Mouse (Mus musculus) midbrain, embryonic 14.5 days (tissue): Measurements from ENCODE around the gene Gm14322. TPM values are rescaled to one million over a fixed set of nuclear protein-coding genes. Genes with fewer than 3 reads are reported as not detected.
A peak's percentile ranks its signal among the peaks of the same experiment; 100 is the strongest.
"Not testable (repeated sequence)": the region's sequence is repeated elsewhere in the genome, so short reads cannot be mapped to it uniquely, and the experiment has no call there.

ENCODE experiments used
- ATAC-seq: fragments of 200-750 bp; cut with Nextera tagmentation; 2 replicates; pipeline ENCODE4 v1.8.0; 2017; ENCODE audit warnings: moderate number of reproducible peaks, moderate library complexity; ENCODE audit not compliant: low FRiP score, low TSS enrichment
- DNase-seq: peaks from one replicate; pipeline ENCODE4 v3.0.0-alpha.2; 2015
- H3K27ac ChIP-seq: fragments of 300-500 bp; sonication (generic); replicated peaks from 2 replicates; pipeline ENCODE4 v1.5.1; 2014; ENCODE audit warnings: mild to moderate bottlenecking, low read depth, low read length, moderate library complexity
- H3K27me3 ChIP-seq: fragments of 300-500 bp; sonication (generic); 2 replicates; pipeline ENCODE4 v1.6.1; 2014; ENCODE audit warnings: low read length, control low read depth, mixed read lengths; ENCODE audit not compliant: control insufficient read depth, insufficient read depth
- H3K36me3 ChIP-seq: fragments of 300-500 bp; sonication (generic); 2 replicates; pipeline ENCODE4 v1.6.1; 2014; ENCODE audit warnings: low read length, control low read depth; ENCODE audit not compliant: control insufficient read depth, insufficient read depth
- H3K4me1 ChIP-seq: fragments of 300-500 bp; sonication (generic); 2 replicates; pipeline ENCODE4 v1.6.1; 2014; ENCODE audit warnings: mild to moderate bottlenecking, antibody characterized with exemption, low read length, control low read depth; ENCODE audit not compliant: control insufficient read depth, insufficient read depth
- H3K4me2 ChIP-seq: fragments of 300-500 bp; sonication (generic); 2 replicates; pipeline ENCODE4 v1.6.1; 2014; ENCODE audit warnings: mild to moderate bottlenecking, low read length, moderate library complexity
- H3K4me3 ChIP-seq: fragments of 300-500 bp; sonication (generic); replicated peaks from 2 replicates; pipeline ENCODE4 v1.5.1; 2014; ENCODE audit warnings: low read depth, low read length
- H3K9ac ChIP-seq: fragments of 300-500 bp; sonication (generic); replicated peaks from 2 replicates; pipeline ENCODE4 v1.6.1; 2014; ENCODE audit warnings: mild to moderate bottlenecking, low read length, moderate library complexity
- H3K9me3 ChIP-seq: fragments of 300-500 bp; sonication (generic); 2 replicates; pipeline ENCODE4 v1.6.1; 2016; ENCODE audit warnings: low read length, control low read depth, mixed read lengths; ENCODE audit not compliant: control insufficient read depth
- WGBS: fragments of 180-500 bp; shearing (Covaris S2); extraction: QIAGEN DNeasy Blood & Tissue Kit; methylation state at CpG from one replicate; pipeline ENCODE4 v1.1.7; 2014; 5-methylcytosine and 5-hydroxymethylcytosine counted together
- polyA plus RNA-seq: library from polyadenylated mRNA; unstranded; fragments of >200 nt; fragmentation: Nextera tagmentation; extraction: Ambion mirVana; gene quantifications from 2 replicates; pipeline ENCODE4 v1.2.1, GENCODE M21; 2014

The Gm14322 gene
- polyA plus RNA-seq = 6.8 and 8.8 TPM in 2 replicates

GRCm38 (mm10) chr2:177758941-177759558, at the start of gene Gm14322:
Gene Gm14322 (plus strand): TSS chr2:177759288.
- H3K4me2 ChIP-seq = peak within 1 kb of the TSS; percentile 28; the same call in 1 of the 2 replicates
- ATAC-seq = not testable (repeated sequence)

GRCm38 (mm10) chr2:177741487-177741886, 17.6 kb upstream of the Gm14322 start:
- ATAC-seq, DNase-seq: not testable (repeated sequence)

More at GRCm38 (mm10) chr2:177758941-177759558, at the start of gene Gm14322:
- not testable (repeated sequence) for H3K9me3 ChIP-seq, H3K4me1 ChIP-seq, H3K36me3 ChIP-seq, H3K27me3 ChIP-seq, H3K27ac ChIP-seq, H3K9ac ChIP-seq
- WGBS = 20% methylated on average over 9 of the region's 9 CpGs
- H3K4me3 ChIP-seq = peak within 1 kb of the TSS; percentile 23
- peak; percentile 8 for DNase-seq

DNA sequence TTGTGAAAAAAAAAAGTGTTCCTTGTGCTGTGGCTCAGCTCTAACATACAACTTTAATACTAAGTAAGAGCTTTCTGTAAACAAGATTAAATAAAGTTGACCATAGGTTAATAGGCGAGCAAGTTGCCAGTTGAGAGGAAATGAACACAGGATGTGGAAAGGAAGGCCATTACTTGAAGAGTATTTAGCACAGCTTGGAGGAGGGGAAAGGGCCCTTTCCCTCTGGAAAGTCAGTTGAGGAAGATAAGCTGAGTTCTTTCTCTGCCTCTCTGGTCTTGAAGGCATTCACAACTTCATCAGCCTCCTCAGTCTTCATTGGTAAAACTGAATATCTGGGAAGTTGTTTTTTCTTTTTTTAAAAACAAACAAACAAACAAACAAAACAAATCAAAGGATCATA, 28.3 kb downstream of the Gm14322 start:
- not testable (repeated sequence) for H3K9me3 ChIP-seq, H3K27me3 ChIP-seq, H3K4me1 ChIP-seq, H3K9ac ChIP-seq, H3K27ac ChIP-seq, H3K36me3 ChIP-seq, ATAC-seq, H3K4me2 ChIP-seq, H3K4me3 ChIP-seq, DNase-seq
- 76% methylated on average over 1 of the region's 1 CpGs for WGBS

More at GRCm38 (mm10) chr2:177741487-177741886, 17.6 kb upstream of the Gm14322 start:
- not testable (repeated sequence) for H3K27me3 ChIP-seq, H3K9ac ChIP-seq, H3K4me3 ChIP-seq, H3K9me3 ChIP-seq, H3K4me2 ChIP-seq, H3K27ac ChIP-seq, H3K36me3 ChIP-seq, H3K4me1 ChIP-seq
- whole genome bisulfite sequencing = 77% methylated on average over 4 of the region's 10 CpGs

DNA sequence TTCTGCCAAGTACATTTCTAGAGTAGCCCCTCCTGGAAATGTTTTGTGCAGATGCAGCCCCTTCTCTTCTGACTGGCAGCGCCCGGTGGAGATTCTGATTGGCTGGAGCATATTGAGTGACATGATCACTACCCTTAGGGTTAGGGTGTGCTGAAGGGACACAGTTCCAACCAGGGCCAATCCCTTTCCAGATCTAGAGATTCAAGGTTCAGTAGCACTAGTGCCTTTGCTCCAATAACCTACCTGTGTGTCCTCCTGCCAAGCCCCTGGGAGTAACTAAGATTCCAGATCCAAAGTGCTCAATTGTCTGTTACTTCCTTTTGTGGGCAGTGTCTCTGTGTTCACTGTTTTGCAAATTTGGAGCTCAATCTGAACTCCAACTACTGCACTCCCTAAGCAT, 47.1 kb downstream of the Gm14322 start:
- not testable (repeated sequence) for H3K4me1 ChIP-seq, H3K9ac ChIP-seq, DNase-seq, H3K36me3 ChIP-seq, H3K4me3 ChIP-seq, H3K27ac ChIP-seq, H3K27me3 ChIP-seq, H3K9me3 ChIP-seq, H3K4me2 ChIP-seq, ATAC-seq
- no CpG with 5 or more reads among the region's 2 CpGs for WGBS

Other genes with a start within 250 kb of the Gm14322 start
- not detected in 2 replicates for gene Gm14406, start 181.1 kb upstream of the Gm14322 start, polyA plus RNA-seq
- gene Gm14325, start 81.0 kb downstream of the Gm14322 start, polyA plus RNA-seq = 37.9 and 42.4 TPM in 2 replicates
- 2.0 TPM in 2 replicates for gene Gm14327, start 137.8 kb downstream of the Gm14322 start, polyA plus RNA-seq
- gene Zfp972, start 166.3 kb downstream of the Gm14322 start, polyA plus RNA-seq = 0.84 TPM in 1 of 2 replicates, not detected in the other
- 15.3 and 17.5 TPM in 2 replicates for gene Gm14326, start 198.0 kb downstream of the Gm14322 start, polyA plus RNA-seq